Mouse (Mus musculus) T-helper 2 cell (primary cell): Measurements from ENCODE around the gene Vmn1r17.
"Not testable (repeated sequence)": the region's sequence is repeated elsewhere in the genome, so short reads cannot be mapped to it uniquely, and the experiment has no call there.

Source experiments
- in situ Hi-C: fragments of 300-600 bp; cut with MboI, MseI; formaldehyde crosslinking; loops from one replicate; pipeline ENCODE4 v1.15.1; 2025; ENCODE audit warnings: high pct_unique_total_duplicates

Vmn1r17 gene

DNA sequence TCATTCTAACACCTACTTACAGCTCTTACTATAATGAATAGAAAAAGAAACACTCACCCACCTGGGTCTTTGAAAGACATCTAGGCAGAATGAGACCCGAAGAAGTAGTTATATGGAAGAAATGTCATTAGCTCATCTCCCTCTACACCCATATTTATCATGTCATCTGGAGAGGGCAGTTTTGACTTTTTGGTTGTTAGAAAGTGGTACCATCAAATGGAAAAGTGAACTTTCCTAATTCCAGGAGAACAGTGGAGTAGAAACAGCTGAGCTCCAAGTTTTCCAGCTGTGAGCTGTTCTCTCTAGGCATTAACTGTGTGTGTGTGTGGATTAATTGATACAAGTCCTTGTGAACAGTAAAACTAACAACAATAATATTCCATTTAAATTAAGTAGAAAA lies at the start of gene Vmn1r17:
Gene Vmn1r17 (minus strand): TSS at position 101 of the 400 bp plus-strand sequence.
- in situ Hi-C loops, result no loop called here

DNA sequence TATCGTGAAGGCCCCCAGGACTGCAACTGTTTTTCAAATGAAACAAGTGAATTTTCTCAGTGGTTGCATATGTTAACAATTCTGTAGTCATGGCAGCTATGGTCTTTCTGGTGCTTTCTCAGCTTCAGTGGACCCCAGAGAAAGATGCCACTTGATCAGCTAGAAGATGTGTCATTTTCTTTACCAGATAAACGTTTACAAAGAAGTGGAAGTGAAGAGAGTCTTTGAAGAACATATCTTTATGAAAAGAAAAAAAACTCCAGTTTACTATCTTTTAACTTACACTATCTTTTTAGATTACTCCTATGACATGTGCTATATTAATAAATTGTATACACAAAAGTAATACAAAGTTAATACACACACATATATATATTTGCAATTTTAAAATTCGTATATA lies 40.0 kb upstream of the Vmn1r17 start, which contains the start of gene Vmn1r19:
Gene Vmn1r19 (plus strand): TSS at position 301 of the 400 bp plus-strand sequence.
- in situ Hi-C loops, result not testable (repeated sequence)

DNA sequence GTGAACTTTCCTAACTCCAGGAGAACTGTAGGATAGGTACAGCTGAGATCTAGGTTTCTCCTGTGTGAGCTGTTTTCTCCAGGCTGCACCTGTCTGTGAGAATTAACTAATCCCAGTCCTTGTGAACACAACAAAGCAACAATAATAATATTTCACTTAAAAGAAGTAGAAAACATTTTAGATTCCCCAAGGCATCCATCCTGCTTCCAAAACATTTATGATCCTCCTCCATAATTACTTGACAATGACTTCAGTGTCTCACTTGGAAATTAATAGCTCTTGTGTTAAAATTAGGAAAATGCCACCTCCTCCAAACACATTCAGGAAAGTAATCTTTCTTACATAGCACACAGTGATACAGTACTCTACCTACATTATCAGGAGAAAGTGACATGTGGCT lies 32.2 kb upstream of the Vmn1r17 start, which contains the start of gene Vmn1r18:
Gene Vmn1r18 (minus strand): TSS at position 101 of the 400 bp plus-strand sequence.
- in situ Hi-C loops, result no loop called here

DNA sequence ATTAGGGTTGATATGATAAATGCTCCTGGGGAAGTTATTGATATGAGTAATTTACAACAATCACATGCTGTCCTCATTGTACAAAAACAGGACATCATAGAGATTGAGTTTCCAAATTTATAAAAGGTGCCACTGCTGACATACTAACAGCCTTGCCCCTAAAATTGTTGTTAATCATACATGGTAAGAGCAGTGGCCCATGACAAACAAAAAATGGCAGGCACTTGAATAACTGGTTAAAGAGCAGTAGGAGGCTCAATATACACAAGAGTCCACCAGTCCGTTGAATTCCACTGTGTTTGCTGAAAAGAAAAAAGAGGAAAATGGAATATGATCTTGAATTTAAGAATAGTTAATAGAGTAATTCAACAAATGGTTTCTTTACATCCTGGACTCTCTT lies 4.0 kb upstream of the Vmn1r17 start:
- in situ Hi-C loops, result no loop called here

DNA sequence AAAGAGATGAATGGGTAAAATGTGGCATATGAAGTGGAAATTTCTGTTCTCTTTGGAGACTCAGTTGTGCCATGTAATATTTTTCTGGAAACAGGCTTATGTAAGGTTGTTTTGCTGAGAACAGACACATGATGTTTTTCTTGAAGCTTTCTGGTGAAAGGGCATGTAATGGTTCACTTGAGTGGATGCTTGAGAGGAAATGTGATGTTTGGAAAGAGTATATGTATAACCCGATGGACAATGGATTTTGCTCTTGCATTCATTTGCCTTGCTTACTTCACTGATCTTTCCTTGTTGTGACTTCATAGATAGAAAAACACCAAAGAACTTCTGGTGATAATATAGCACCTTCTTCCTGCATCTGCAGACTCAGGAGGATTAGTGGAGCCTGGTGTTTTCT lies 2.3 kb upstream of the Vmn1r17 start:
- in situ Hi-C loops, result not testable (repeated sequence)

DNA sequence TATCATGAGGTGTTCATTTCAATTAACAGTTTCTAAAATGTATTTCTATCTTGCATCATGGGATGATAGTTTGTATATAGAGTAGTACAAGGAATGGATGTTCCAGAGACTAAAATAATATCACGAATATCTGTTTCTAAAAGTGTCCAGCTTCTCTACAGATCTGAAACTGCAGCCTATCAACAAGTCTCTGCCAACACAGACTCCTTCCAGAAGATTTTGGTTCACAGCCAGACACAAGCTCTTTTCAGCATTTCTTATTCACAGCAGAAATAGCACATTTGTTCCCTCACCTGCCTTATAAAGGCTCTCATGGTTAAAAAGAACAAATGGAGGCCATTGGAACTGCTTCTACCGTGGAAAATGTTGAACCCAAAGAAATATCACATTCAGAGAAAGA lies 6.7 kb downstream of the Vmn1r17 start:
- in situ Hi-C loops, result no loop called here

DNA sequence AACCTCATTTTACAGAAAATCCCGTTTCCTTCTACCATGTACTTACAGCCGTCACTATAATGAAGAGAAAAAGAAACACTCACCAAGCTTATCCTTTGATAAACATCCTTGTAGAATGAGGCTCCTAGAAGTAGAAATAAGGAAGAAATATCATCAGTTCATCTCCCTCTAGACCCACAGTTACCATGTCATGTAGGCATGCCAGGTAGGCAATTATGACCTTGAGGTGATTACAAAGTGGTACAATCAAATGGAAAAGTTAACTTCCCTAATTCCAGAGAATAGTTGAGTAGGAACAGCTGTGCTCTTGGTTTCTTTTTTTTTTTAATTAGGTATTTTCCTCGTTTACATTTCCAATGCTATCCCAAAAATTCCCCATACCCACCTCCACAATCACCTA lies 34.1 kb downstream of the Vmn1r17 start, which contains the start of gene Vmn1r16:
Gene Vmn1r16 (minus strand): TSS at position 101 of the 400 bp plus-strand sequence.
- in situ Hi-C loops, result no loop called here

DNA sequence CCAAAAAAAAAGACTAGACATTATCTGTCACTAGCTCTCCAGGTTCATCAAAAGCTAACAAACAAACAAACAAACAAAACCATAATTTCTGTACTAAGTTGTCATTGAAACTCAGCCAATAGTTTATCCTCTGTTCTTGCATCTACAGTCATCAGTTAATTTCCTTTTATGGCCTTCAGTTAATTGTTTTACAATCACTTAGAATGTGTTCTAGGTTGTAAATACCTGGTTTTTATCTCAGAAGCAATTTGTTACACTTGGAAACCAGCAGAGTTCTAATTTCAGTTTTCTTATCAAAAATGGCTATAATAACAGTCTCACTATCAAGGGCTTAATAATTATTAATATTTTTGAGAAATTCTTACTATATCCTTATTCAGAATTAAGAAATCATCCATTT lies 37.4 kb downstream of the Vmn1r17 start:
- in situ Hi-C loops, result no loop called here
